Mouse (Mus musculus) embryonic facial prominence, embryonic 14.5 days (tissue): ENCODE data around the gene Gm17728. TPM values are rescaled to one million over a fixed set of nuclear protein-coding genes. Genes with fewer than 3 reads are reported as not detected.
"Not testable (repeated sequence)": the region's sequence is repeated elsewhere in the genome, so short reads cannot be mapped to it uniquely, and the experiment has no call there.

Source experiments
- ATAC-seq: fragments of 200-750 bp; cut with Nextera tagmentation; 2 replicates; pipeline ENCODE4 v1.8.0; 2017; ENCODE audit warnings: low read depth, moderate number of reproducible peaks, moderate TSS enrichment
- DNase-seq: peaks from one replicate; pipeline ENCODE4 v3.0.0-alpha.2; 2015; ENCODE audit warnings: low spot score
- H3K27ac ChIP-seq: fragments of 300-500 bp; sonication (generic); replicated peaks from 2 replicates; pipeline ENCODE4 v1.5.1; 2014; ENCODE audit warnings: low read depth, mild to moderate bottlenecking, low read length, moderate library complexity
- H3K27me3 ChIP-seq: fragments of 300-500 bp; sonication (generic); replicated peaks from 2 replicates; pipeline ENCODE4 v1.6.1; 2014; ENCODE audit warnings: low read length; ENCODE audit not compliant: control insufficient read depth, insufficient read depth
- H3K36me3 ChIP-seq: fragments of 300-500 bp; sonication (generic); 2 replicates; pipeline ENCODE4 v1.6.1; 2014; ENCODE audit warnings: low read length, mixed read lengths; ENCODE audit not compliant: control insufficient read depth, insufficient read depth
- H3K4me1 ChIP-seq: fragments of 300-500 bp; sonication (generic); 2 replicates; pipeline ENCODE4 v1.6.1; 2014; ENCODE audit warnings: antibody characterized with exemption, low read length; ENCODE audit not compliant: control insufficient read depth, insufficient read depth
- H3K4me2 ChIP-seq: fragments of 300-500 bp; sonication (generic); 2 replicates; pipeline ENCODE4 v1.6.1; 2014; ENCODE audit warnings: low read depth, mild to moderate bottlenecking, low read length, moderate library complexity, mixed read lengths
- H3K4me3 ChIP-seq: fragments of 300-500 bp; sonication (generic); 2 replicates; pipeline ENCODE4 v1.5.1; 2014; ENCODE audit warnings: low read depth, mild to moderate bottlenecking, low read length
- H3K9ac ChIP-seq: fragments of 300-500 bp; sonication (generic); 2 replicates; pipeline ENCODE4 v1.6.1; 2014; ENCODE audit warnings: low read depth, mild to moderate bottlenecking, low read length, moderate library complexity, mixed read lengths
- H3K9me3 ChIP-seq: fragments of 300-500 bp; sonication (generic); 2 replicates; pipeline ENCODE4 v1.6.1; 2016; ENCODE audit warnings: low read length; ENCODE audit not compliant: control insufficient read depth
- WGBS: fragments of 180-500 bp; shearing (Covaris S2); extraction: QIAGEN DNeasy Blood & Tissue Kit; methylation state at CpG from one replicate; pipeline ENCODE4 v1.1.7; 2014; 5-methylcytosine and 5-hydroxymethylcytosine counted together
- polyA plus RNA-seq: library from polyadenylated mRNA; unstranded; fragments of >200 nt; fragmentation: Nextera tagmentation; extraction: Ambion mirVana; gene quantifications from 2 replicates; pipeline ENCODE4 v1.2.1, GENCODE M21; 2014

Gm17728 gene
- polyA plus RNA-seq: not detected in 2 replicates

GRCm38 (mm10) chr17:9421760-9422159 lies at the start of gene Gm17728:
Gene Gm17728, plus strand, starts transcription at chr17:9422060.
- not testable (repeated sequence) for H3K36me3 ChIP-seq, H3K27ac ChIP-seq, DNase-seq, H3K4me3 ChIP-seq, H3K27me3 ChIP-seq, ATAC-seq, H3K9ac ChIP-seq, H3K4me2 ChIP-seq, H3K4me1 ChIP-seq
- H3K9me3 ChIP-seq: peaks cover 15% of the 10 kb centered on the region
- WGBS: 91% methylated on average over 7 of the region's 8 CpGs

GRCm38 (mm10) chr17:9397493-9397892 lies 24.4 kb upstream of the Gm17728 start:
- no peak for DNase-seq
- H3K9ac ChIP-seq: no peak overlapping the region
- 70% methylated on average over 7 of the region's 7 CpGs for WGBS

GRCm38 (mm10) chr17:9398551-9398950 lies 23.3 kb upstream of the Gm17728 start:
- H3K27me3 ChIP-seq: no peaks in the 10 kb centered on the region
- H3K36me3 ChIP-seq: no peaks in the 10 kb centered on the region
- no peak overlapping the region for H3K4me3 ChIP-seq
- no peaks in the 10 kb centered on the region for H3K4me1 ChIP-seq
- no peak; the same call in 1 of the 2 replicates for ATAC-seq
- H3K9ac ChIP-seq: no peak overlapping the region
- DNase-seq: peak; percentile 21
- no peak overlapping the region for H3K4me2 ChIP-seq
- no peaks in the 10 kb centered on the region for H3K9me3 ChIP-seq
- 24% methylated on average over 4 of the region's 4 CpGs for WGBS
- H3K27ac ChIP-seq: no peak overlapping the region

More at GRCm38 (mm10) chr17:9397493-9397892, 24.4 kb upstream of the Gm17728 start:
- no peak for ATAC-seq
- no peaks in the 10 kb centered on the region for H3K4me1 ChIP-seq
- H3K27me3 ChIP-seq: no peaks in the 10 kb centered on the region
- H3K27ac ChIP-seq: no peak overlapping the region
- no peak overlapping the region for H3K4me2 ChIP-seq
- H3K36me3 ChIP-seq: no peaks in the 10 kb centered on the region
- no peaks in the 10 kb centered on the region for H3K9me3 ChIP-seq
- H3K4me3 ChIP-seq: no peak overlapping the region

- Histone ChIP-seq H3K9me3 (no peaks in the 10 kb centered on the region), H3K27ac (no peak overlapping the region), H3K27me3 (no peaks in the 10 kb centered on the region), H3K36me3 (no peaks in the 10 kb centered on the region), H3K9ac (no peak overlapping the region), H3K4me1 (no peaks in the 10 kb centered on the region), H3K4me3 (no peak overlapping the region), H3K4me2 (no peak overlapping the region)
- no peak for DNase-seq
- WGBS: 82% methylated on average over 3 of the region's 3 CpGs
- no peak for ATAC-seq
Measured at GRCm38 (mm10) chr17:9403991-9404390, 17.9 kb upstream of the Gm17728 start.

GRCm38 (mm10) chr17:9407640-9408039 lies 14.2 kb upstream of the Gm17728 start:
- Histone ChIP-seq H3K27me3 (no peaks in the 10 kb centered on the region), H3K9me3 (no peaks in the 10 kb centered on the region), H3K4me3 (no peak overlapping the region), H3K4me2 (no peak overlapping the region), H3K9ac (no peak overlapping the region), H3K36me3 (no peaks in the 10 kb centered on the region), H3K27ac (no peak overlapping the region), H3K4me1 (no peaks in the 10 kb centered on the region)
- peak; percentile 22 for DNase-seq
- ATAC-seq: no peak
- WGBS: 43% methylated on average over 6 of the region's 6 CpGs

DNA sequence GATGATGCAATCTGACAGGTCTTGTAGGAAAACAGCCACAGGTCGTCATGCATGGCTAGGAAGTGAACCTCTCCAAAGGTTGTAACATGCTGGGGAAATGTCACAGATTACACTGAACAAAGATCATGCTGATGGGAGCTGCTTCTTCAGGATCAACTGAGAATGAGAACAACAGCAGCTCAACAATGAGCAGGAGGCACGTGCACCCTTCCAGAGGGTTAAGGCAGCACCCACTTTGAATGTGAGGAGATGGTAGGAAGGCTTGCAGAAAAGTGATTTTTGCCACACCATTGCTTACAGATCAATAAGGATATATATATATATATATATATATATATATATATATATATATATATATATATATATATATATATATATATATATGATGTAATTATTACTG lies 2.8 kb upstream of the Gm17728 start:
- ATAC-seq (no peak), DNase-seq (no peak)
- no peaks in the 10 kb centered on the region for H3K4me1 ChIP-seq
- WGBS: 83% methylated on average over 2 of the region's 2 CpGs
- peaks cover 19% of the 10 kb centered on the region for H3K9me3 ChIP-seq
- H3K27ac ChIP-seq: no peak overlapping the region
- H3K27me3 ChIP-seq: no peaks in the 10 kb centered on the region
- H3K4me2 ChIP-seq: no peak overlapping the region
- H3K4me3 ChIP-seq: no peak overlapping the region
- no peaks in the 10 kb centered on the region for H3K36me3 ChIP-seq
- no peak overlapping the region for H3K9ac ChIP-seq

DNA sequence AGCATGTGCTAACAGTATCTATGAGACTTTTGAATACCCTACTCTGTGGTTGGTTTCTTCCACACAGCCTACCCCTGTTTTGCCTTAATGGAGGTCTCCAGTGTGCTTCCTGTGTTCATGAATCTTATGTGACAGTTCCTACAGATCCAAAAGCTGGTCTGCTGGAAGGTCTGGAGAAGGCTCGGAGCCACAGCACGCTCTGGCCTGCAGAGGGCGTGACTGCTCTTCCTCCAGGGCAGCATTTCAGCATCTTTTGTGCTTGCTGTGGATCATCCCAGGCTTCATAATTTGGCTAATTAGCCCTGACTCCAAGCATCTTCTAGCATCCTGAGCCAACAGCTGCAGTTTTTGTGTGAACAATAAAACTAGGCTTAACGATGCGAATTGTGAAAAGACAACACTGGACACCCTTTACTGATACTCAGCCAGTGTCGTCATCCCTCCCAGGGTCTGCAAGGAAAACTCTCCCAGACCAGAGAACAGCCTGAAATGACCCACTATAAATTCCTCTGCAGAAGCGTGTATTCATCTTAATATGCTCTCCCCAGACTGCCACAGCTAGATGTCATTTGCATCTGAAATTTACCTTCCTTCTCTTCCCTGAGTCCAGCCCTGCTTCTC lies 6.6 kb downstream of the Gm17728 start:
- Histone ChIP-seq H3K4me1 (no peaks in the 10 kb centered on the region), H3K27me3 (no peaks in the 10 kb centered on the region), H3K9me3 (peaks cover 4% of the 10 kb centered on the region; the same call in 1 of the 2 replicates), H3K4me3 (no peak overlapping the region), H3K9ac (no peak overlapping the region), H3K27ac (no peak overlapping the region), H3K36me3 (no peaks in the 10 kb centered on the region), H3K4me2 (no peak overlapping the region)
- 73% methylated on average over 7 of the region's 7 CpGs for WGBS
- ATAC-seq (no peak), DNase-seq (peak; percentile 3)

DNA sequence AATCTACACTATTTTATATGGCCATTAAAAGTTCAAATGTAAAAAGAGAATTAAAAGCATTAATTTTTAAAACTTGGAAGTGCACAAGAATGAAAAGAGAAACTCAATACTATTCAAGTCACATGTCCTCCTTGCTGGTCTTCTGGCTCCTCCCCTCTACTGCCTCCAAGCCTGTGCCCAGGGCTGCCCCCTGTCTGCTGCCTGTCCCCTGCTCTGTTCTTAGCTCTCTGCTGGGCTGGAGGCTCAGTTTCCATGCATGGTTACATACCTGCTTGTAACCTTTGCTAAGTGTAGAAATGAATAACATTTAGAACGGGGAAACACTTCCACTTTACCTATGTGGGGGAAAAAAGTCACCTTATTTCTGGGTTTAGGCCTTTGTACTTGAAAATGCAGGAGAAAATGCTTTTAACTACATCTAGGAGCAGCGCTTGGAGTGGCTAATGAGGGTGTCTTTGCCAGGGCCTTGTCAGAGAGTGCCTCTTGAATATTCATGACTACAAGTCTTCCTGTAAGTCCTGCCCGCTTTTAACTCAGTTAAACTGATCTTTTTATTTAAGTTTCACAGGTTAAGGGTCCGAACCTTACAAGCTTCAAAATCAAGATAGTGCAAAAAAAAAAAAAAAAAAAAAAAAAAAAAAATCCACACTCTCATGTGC lies 18.3 kb downstream of the Gm17728 start:
- ATAC-seq (no peak), DNase-seq (no peak)
- Histone ChIP-seq H3K9ac (no peak overlapping the region), H3K4me3 (no peak overlapping the region), H3K27me3 (no peaks in the 10 kb centered on the region), H3K4me2 (no peak overlapping the region), H3K36me3 (no peaks in the 10 kb centered on the region), H3K27ac (no peak overlapping the region), H3K4me1 (no peaks in the 10 kb centered on the region), H3K9me3 (no peaks in the 10 kb centered on the region)
- 73% methylated on average over 4 of the region's 4 CpGs for WGBS

- H3K4me3 ChIP-seq: no peak overlapping the region
- no peaks in the 10 kb centered on the region for H3K4me1 ChIP-seq
- DNase-seq: no peak
- H3K27me3 ChIP-seq: no peaks in the 10 kb centered on the region
- H3K9me3 ChIP-seq: no peaks in the 10 kb centered on the region
- no peak overlapping the region for H3K27ac ChIP-seq
- no peak for ATAC-seq
- no peak overlapping the region for H3K4me2 ChIP-seq
- no peaks in the 10 kb centered on the region for H3K36me3 ChIP-seq
- 73% methylated on average over 5 of the region's 5 CpGs for WGBS
- no peak overlapping the region for H3K9ac ChIP-seq
Measured at GRCm38 (mm10) chr17:9456406-9456805, 34.5 kb downstream of the Gm17728 start.
